19 mouse cellular contexts compared by ENCODE assay signal in the genomic region with DNA sequence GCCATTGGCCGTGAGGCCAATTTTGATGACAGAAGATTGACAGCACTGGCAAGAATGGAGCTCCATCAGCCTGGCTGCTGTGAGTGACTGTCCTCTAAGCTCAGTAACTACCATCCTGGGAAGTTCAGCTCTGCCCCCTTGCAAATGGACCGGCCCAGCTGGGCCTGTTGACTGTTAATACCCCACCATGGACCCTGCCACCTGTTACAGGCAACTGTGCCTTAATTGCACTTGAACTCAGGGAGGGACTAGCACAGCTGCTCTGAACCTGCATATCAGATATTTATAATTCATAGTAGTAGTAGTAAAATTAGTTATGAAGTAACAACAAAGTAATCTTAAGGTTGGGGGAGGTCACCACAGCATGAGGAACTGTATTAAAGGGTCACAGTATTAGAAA.
DNase-seq lines count a peak whose midpoint lies in the region; ATAC-seq lines count a peak whose summit lies in the region.
"Had no signal": no experiment of that assay in that cellular context is flagged by ENCODE, and none has a peak within 500 bp of the region (broad histone marks: within the 10 kb centered on the region; RNA-seq: fewer than 3 reads in every experiment).

No protein-coding gene starts in this region.

- no peak overlapping the region for H3K4me2 ChIP-seq in embryonic facial prominence, embryonic 14.5 days (ENCODE audit: low read depth, low read length)
- H3K4me2 ChIP-seq in midbrain, embryonic 11.5 days: no peak overlapping the region
- H3K4me2 ChIP-seq: embryonic facial prominence, embryonic 12.5 days; forebrain, embryonic 13.5 days; forebrain, embryonic 15.5 days had no signal

- H3K4me1 ChIP-seq in embryonic facial prominence, embryonic 14.5 days (ENCODE audit: control insufficient read depth, insufficient read depth, low read length): peaks cover 12% of the 10 kb centered on the region; the same call in 1 of the 2 replicates
- peaks cover 17% of the 10 kb centered on the region for H3K4me1 ChIP-seq in embryonic facial prominence, embryonic 10.5 days
- peaks cover 5% of the 10 kb centered on the region; the same call in 1 of the 2 replicates for H3K4me1 ChIP-seq in midbrain, embryonic 11.5 days (ENCODE audit: control insufficient read depth, insufficient read depth, low read length)
- peaks cover 14% of the 10 kb centered on the region for H3K4me1 ChIP-seq in midbrain, embryonic 10.5 days

- no peaks in the 10 kb centered on the region for H3K9me3 ChIP-seq in embryonic facial prominence, embryonic 14.5 days (ENCODE audit: control insufficient read depth, low read length)
- H3K9me3 ChIP-seq in embryonic facial prominence, embryonic 10.5 days: no peaks in the 10 kb centered on the region
- no peaks in the 10 kb centered on the region for H3K9me3 ChIP-seq in midbrain, embryonic 11.5 days (ENCODE audit: control insufficient read depth, low read length)
- no peaks in the 10 kb centered on the region for H3K9me3 ChIP-seq in midbrain, embryonic 10.5 days (replicated peaks)
- H3K9me3 ChIP-seq: embryonic facial prominence, embryonic 12.5 days; forebrain, embryonic 13.5 days; forebrain, embryonic 15.5 days had no signal

- no peaks in the 10 kb centered on the region for H3K36me3 ChIP-seq in embryonic facial prominence, embryonic 14.5 days (ENCODE audit: control insufficient read depth, insufficient read depth, low read length)
- peaks cover 39% of the 10 kb centered on the region for H3K36me3 ChIP-seq in embryonic facial prominence, embryonic 10.5 days (replicated peaks)
- no peaks in the 10 kb centered on the region for H3K36me3 ChIP-seq in midbrain, embryonic 11.5 days (ENCODE audit: control insufficient read depth, insufficient read depth, low read length)
- peaks cover 22% of the 10 kb centered on the region; the same call in 1 of the 2 replicates for H3K36me3 ChIP-seq in midbrain, embryonic 10.5 days
- H3K36me3 ChIP-seq: embryonic facial prominence, embryonic 12.5 days; forebrain, embryonic 15.5 days had no signal

- H3K9ac ChIP-seq in embryonic facial prominence, embryonic 14.5 days (ENCODE audit: low read depth, low read length): no peak overlapping the region
- H3K9ac ChIP-seq in midbrain, embryonic 11.5 days (ENCODE audit: low read length): no peak overlapping the region
- H3K9ac ChIP-seq: embryonic facial prominence, embryonic 12.5 days; forebrain, embryonic 13.5 days; forebrain, embryonic 15.5 days; forebrain, postnatal 0 days had no signal

- WGBS in embryonic facial prominence, embryonic 14.5 days: 93% methylated on average over 2 of the region's 2 CpGs
- WGBS in embryonic facial prominence, embryonic 10.5 days: 89% methylated on average over 2 of the region's 2 CpGs
- WGBS in midbrain, embryonic 11.5 days: 91% methylated on average over 2 of the region's 2 CpGs
- 89% methylated on average over 2 of the region's 2 CpGs for WGBS in midbrain, embryonic 10.5 days

- no peaks in the 10 kb centered on the region for H3K27me3 ChIP-seq in embryonic facial prominence, embryonic 14.5 days (replicated peaks; ENCODE audit: control insufficient read depth, insufficient read depth, low read length)
- H3K27me3 ChIP-seq in embryonic facial prominence, embryonic 10.5 days (replicated peaks; ENCODE audit: low read depth, poor library complexity, severe bottlenecking): no peaks in the 10 kb centered on the region
- H3K27me3 ChIP-seq in midbrain, embryonic 11.5 days (ENCODE audit: control insufficient read depth, insufficient read depth, low read length): no peaks in the 10 kb centered on the region
- no peaks in the 10 kb centered on the region for H3K27me3 ChIP-seq in midbrain, embryonic 10.5 days (ENCODE audit: low read depth, poor library complexity, severe bottlenecking)
- H3K27me3 ChIP-seq: embryonic facial prominence, embryonic 12.5 days; forebrain, embryonic 13.5 days; forebrain, embryonic 15.5 days had no signal

- peak; percentile 46 for DNase-seq in embryonic facial prominence, embryonic 14.5 days (ENCODE audit: low spot score)
- DNase-seq in embryonic facial prominence, embryonic 10.5 days (ENCODE audit: low spot score): no peak
- peak; percentile 47 for DNase-seq in midbrain, embryonic 11.5 days (ENCODE audit: low spot score, missing footprints)
- no peak for DNase-seq in midbrain, embryonic 10.5 days (ENCODE audit: low spot score)
- no peak for DNase-seq in thymus, postnatal 4 days
- DNase-seq: adrenal gland, adult 2 months; adrenal gland, postnatal 10 days; adrenal gland, postnatal 25 days; cerebellum, adult 11 months; cerebellum, adult 18-20 months; cerebellum, adult 8-10 months; cerebellum, adult 9-11 months; cerebellum, postnatal 14 days; cerebellum, postnatal 36 days; embryo, embryonic 11 days; forebrain, postnatal 0 days had no signal

- no peak for ATAC-seq in embryonic facial prominence, embryonic 14.5 days (ENCODE audit: low read depth)
- ATAC-seq in midbrain, embryonic 11.5 days (ENCODE audit: low FRiP score): no peak
- ATAC-seq: forebrain, embryonic 13.5 days; forebrain, embryonic 15.5 days; forebrain, postnatal 0 days had no signal

- no peak overlapping the region for H3K4me3 ChIP-seq in embryonic facial prominence, embryonic 14.5 days (ENCODE audit: low read depth, low read length)
- H3K4me3 ChIP-seq in embryonic facial prominence, embryonic 10.5 days: no peak overlapping the region
- H3K4me3 ChIP-seq in midbrain, embryonic 11.5 days (ENCODE audit: low read depth, low read length): no peak overlapping the region
- H3K4me3 ChIP-seq in midbrain, embryonic 10.5 days: no peak overlapping the region
- H3K4me3 ChIP-seq: embryonic facial prominence, embryonic 12.5 days; forebrain, embryonic 13.5 days; forebrain, embryonic 15.5 days had no signal

- H3K27ac ChIP-seq in embryonic facial prominence, embryonic 14.5 days (replicated peaks; ENCODE audit: low read depth, low read length): no peak overlapping the region
- H3K27ac ChIP-seq in embryonic facial prominence, embryonic 10.5 days (replicated peaks): no peak overlapping the region
- H3K27ac ChIP-seq in midbrain, embryonic 11.5 days (ENCODE audit: low read depth, low read length): no peak overlapping the region
- no peak overlapping the region for H3K27ac ChIP-seq in midbrain, embryonic 10.5 days (replicated peaks)
- H3K27ac ChIP-seq: embryonic facial prominence, embryonic 12.5 days; forebrain, embryonic 13.5 days; forebrain, embryonic 15.5 days had no signal

Comparison
In these comparisons a context has a peak if more than half of its experiments do, and no peak if none do; other contexts are left out.
1. DNase-seq: peak in embryonic facial prominence, embryonic 14.5 days (single experiment) and midbrain, embryonic 11.5 days (single experiment); none in embryonic facial prominence, embryonic 10.5 days (single experiment), midbrain, embryonic 10.5 days (single experiment) and thymus, postnatal 4 days (single experiment).